Mouse (Mus musculus) heart, embryonic 16.5 days (tissue): ENCODE data around the gene Cobll1. TPM values are rescaled to one million over a fixed set of nuclear protein-coding genes. Genes with fewer than 3 reads are reported as not detected.

Source experiments
- ATAC-seq: fragments of 200-750 bp; cut with Nextera tagmentation; replicated peaks from 2 replicates; pipeline ENCODE4 v1.8.0; 2017; ENCODE audit warnings: moderate number of reproducible peaks; ENCODE audit not compliant: insufficient read depth, low FRiP score; ENCODE audit errors: extremely low read depth
- H3K27ac ChIP-seq: fragments of 300-500 bp; sonication (generic); 2 replicates; pipeline ENCODE4 v1.5.1; 2014; ENCODE audit warnings: mild to moderate bottlenecking, low read length, control low read depth, moderate library complexity
- H3K27me3 ChIP-seq: fragments of 300-500 bp; sonication (generic); 2 replicates; pipeline ENCODE4 v1.6.1; 2014; ENCODE audit warnings: low read length, mixed read lengths; ENCODE audit not compliant: control insufficient read depth, insufficient read depth
- H3K36me3 ChIP-seq: fragments of 300-500 bp; sonication (generic); 2 replicates; pipeline ENCODE4 v1.6.1; 2014; ENCODE audit not compliant: control insufficient read depth, insufficient read depth
- H3K4me1 ChIP-seq: fragments of 300-500 bp; sonication (generic); 2 replicates; pipeline ENCODE4 v1.6.1; 2014; ENCODE audit warnings: low read length, mixed read lengths; ENCODE audit not compliant: control insufficient read depth, insufficient read depth
- H3K4me2 ChIP-seq: fragments of 300-500 bp; sonication (generic); 2 replicates; pipeline ENCODE4 v1.6.1; 2014; ENCODE audit warnings: low read depth, mild to moderate bottlenecking, control low read depth, low read length
- H3K4me3 ChIP-seq: fragments of 300-500 bp; sonication (generic); 2 replicates; pipeline ENCODE4 v1.5.1; 2014; ENCODE audit warnings: mild to moderate bottlenecking, control low read depth, low read length
- H3K9ac ChIP-seq: fragments of 300-500 bp; sonication (generic); 2 replicates; pipeline ENCODE4 v1.6.1; 2014; ENCODE audit warnings: low read length, control low read depth
- H3K9me3 ChIP-seq: fragments of 300-500 bp; sonication (generic); replicated peaks from 2 replicates; pipeline ENCODE4 v1.6.1; 2016; ENCODE audit warnings: low read length; ENCODE audit not compliant: control insufficient read depth
- WGBS: fragments of 180-500 bp; shearing (Covaris S2); extraction: QIAGEN DNeasy Blood & Tissue Kit; methylation state at CpG from one replicate; pipeline ENCODE4 v1.1.7; 2014; 5-methylcytosine and 5-hydroxymethylcytosine counted together
- polyA plus RNA-seq: library from polyadenylated mRNA; unstranded; fragments of >200 nt; fragmentation: Nextera tagmentation; extraction: Ambion mirVana; gene quantifications from 2 replicates; pipeline ENCODE4 v1.2.1, GENCODE M21; 2015

Cobll1 gene
- polyA plus RNA-seq, result 12.2 and 12.6 TPM in 2 replicates

DNA sequence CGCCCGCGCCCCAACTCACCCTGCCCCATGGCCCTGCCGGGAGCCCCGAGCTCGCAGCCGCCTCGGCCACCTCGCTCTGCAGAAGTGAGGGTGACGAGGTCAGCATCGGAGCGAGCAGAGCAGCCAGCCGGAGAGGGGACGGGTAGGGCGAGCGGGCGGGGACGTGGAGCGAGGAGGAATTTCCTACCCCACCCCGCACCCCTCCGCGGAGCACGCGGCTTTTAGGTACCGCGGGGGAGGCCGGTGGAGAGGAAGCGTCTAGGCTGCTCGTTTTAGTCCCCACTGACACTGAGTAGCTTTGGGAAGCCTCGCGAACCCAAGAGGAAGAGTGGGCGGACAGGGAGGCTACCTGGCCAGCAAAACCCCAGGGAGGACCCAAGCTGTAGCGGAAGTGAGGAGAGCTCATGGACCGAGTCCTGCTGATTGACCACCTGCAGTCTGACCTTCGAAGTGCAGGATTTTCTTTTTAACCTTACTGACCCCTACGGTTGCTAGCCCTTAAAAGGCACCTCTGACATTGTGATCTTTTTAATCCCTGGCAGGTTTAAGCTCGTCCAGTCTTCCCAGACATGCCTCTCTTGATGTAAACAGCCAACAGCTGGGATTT is at the start of gene Cobll1:
Gene Cobll1, minus strand, starts transcription at position 440 of the 607 bp plus-strand sequence.
- peak; percentile 69 for ATAC-seq
- WGBS, result under 1% methylated on average over 37 of the region's 37 CpGs
- Histone ChIP-seq H3K9ac (peak within 1 kb of the TSS; percentile 77), H3K27me3 (no peaks in the 10 kb centered on the region), H3K27ac (peak within 1 kb of the TSS; percentile 93), H3K9me3 (no peaks in the 10 kb centered on the region), H3K36me3 (no peaks in the 10 kb centered on the region), H3K4me3 (peak within 1 kb of the TSS; percentile 96), H3K4me2 (peak within 1 kb of the TSS; percentile 89), H3K4me1 (peaks cover 12% of the 10 kb centered on the region)

DNA sequence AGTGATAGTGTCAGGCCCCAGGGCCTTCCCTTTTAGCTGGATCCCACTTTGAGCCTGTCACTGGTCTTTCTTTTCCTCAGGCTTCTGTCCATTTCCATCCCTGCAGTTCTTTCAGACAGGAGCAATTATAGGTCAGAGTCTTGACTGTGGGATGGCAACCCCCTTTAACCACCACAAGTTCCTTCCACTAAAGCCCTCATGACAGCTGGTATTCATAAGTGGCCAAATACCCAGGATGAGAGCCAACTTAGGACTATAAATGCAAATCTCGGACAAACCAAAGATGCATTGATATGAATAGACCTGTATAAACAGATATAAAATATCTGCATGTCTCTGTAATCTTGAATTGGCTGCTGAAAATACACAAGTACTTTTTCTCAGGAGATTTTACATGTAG is 49.5 kb upstream of the Cobll1 start:
- H3K27me3 ChIP-seq, result no peaks in the 10 kb centered on the region
- H3K4me2 ChIP-seq, result no peak overlapping the region
- H3K9me3 ChIP-seq, result no peaks in the 10 kb centered on the region
- H3K4me1 ChIP-seq, result no peaks in the 10 kb centered on the region
- no peak overlapping the region for H3K27ac ChIP-seq
- no peaks in the 10 kb centered on the region for H3K36me3 ChIP-seq
- no peak overlapping the region for H3K4me3 ChIP-seq
- ATAC-seq, result no peak
- no peak overlapping the region for H3K9ac ChIP-seq
- WGBS, result 78% methylated on average over 1 of the region's 1 CpGs

DNA sequence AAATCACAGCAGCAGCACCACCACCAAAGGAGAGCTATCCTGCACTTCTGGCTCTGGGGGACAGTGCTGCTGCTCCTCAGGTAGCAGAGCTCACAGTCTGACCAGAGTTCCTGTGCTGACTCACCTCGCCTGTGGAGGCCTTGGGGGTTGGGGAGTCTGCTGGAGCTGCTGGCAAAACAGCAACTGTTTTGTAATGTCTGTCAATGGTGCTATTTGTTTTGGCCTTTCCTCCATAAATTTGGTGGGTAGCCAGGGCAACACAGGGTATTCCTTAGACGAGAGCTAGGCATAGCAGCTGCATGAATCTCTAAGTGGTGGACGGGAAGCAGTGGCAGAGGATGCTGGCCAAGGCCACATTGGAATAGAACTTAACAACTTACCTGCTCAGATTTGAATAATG is 46.2 kb upstream of the Cobll1 start:
- no peaks in the 10 kb centered on the region for H3K27me3 ChIP-seq
- H3K4me2 ChIP-seq, result no peak overlapping the region
- no peak for ATAC-seq
- H3K36me3 ChIP-seq, result no peaks in the 10 kb centered on the region
- no peak overlapping the region for H3K4me3 ChIP-seq
- no peaks in the 10 kb centered on the region for H3K9me3 ChIP-seq
- H3K9ac ChIP-seq, result no peak overlapping the region
- 50% methylated on average over 3 of the region's 3 CpGs for WGBS
- no peak overlapping the region for H3K27ac ChIP-seq
- no peaks in the 10 kb centered on the region for H3K4me1 ChIP-seq

DNA sequence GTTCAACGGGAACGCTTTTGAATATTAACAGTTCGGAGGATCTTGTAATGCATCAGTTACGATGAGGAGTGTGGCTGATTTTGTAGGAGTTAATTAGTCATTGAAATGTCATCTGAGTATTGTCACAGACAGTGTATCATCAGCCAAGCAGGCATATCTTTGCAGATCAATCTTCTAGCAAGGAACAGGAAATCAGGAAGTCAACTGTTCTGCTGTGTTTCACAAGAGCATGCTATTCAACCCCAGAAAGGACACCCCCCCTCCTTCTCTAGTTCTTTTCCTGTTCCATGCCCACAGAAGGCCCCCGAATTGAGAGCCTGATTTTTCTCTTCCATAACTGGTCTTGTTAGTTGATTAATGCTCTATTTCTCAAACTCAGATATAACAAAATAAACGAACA is 43.8 kb upstream of the Cobll1 start:
- Histone ChIP-seq H3K27ac (no peak overlapping the region), H3K4me1 (peaks cover 9% of the 10 kb centered on the region), H3K9ac (no peak overlapping the region), H3K9me3 (no peaks in the 10 kb centered on the region), H3K4me3 (no peak overlapping the region), H3K36me3 (no peaks in the 10 kb centered on the region), H3K27me3 (no peaks in the 10 kb centered on the region), H3K4me2 (no peak overlapping the region)
- no peak for ATAC-seq
- 76% methylated on average over 6 of the region's 6 CpGs for WGBS

DNA sequence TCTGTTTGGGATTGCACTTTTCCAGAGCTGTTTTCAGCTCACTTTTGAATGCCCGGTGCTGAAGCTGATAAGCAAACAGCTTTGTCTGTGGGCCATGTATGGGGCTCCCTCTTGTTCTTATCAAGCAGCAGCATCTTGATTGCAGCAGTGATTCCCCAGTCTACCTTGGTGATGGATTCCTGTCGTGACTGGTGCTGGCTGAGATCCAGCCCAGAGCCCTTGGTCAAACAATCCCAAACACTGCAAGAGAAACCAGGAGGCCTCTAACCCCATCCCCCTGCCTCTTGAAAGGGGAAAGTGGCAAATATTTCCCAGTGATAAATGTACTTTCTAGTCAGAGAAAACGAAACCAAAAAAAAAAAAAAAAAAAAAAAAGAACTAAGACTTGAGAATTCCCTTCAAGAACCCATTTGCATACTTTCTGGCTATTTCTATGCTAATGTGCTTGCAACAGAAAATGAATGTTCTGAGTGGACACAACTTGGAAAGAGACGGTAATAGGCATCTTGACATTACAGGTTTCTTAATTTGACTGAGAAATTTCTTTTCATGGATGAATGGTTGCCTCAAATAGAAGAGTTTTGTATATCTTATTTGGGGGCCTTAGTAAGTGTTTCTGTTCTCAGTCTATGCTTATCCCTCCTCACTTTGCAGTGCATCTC is 40.0 kb upstream of the Cobll1 start:
- Histone ChIP-seq H3K36me3 (no peaks in the 10 kb centered on the region), H3K4me1 (peaks cover 9% of the 10 kb centered on the region), H3K27ac (no peak overlapping the region), H3K9me3 (no peaks in the 10 kb centered on the region), H3K4me2 (0 out of 2 replicates have a peak overlapping the region, but pooled peaks have one; percentile 4), H3K9ac (no peak overlapping the region), H3K4me3 (no peak overlapping the region), H3K27me3 (no peaks in the 10 kb centered on the region)
- WGBS, result 19% methylated on average over 4 of the region's 4 CpGs
- ATAC-seq, result no peak

DNA sequence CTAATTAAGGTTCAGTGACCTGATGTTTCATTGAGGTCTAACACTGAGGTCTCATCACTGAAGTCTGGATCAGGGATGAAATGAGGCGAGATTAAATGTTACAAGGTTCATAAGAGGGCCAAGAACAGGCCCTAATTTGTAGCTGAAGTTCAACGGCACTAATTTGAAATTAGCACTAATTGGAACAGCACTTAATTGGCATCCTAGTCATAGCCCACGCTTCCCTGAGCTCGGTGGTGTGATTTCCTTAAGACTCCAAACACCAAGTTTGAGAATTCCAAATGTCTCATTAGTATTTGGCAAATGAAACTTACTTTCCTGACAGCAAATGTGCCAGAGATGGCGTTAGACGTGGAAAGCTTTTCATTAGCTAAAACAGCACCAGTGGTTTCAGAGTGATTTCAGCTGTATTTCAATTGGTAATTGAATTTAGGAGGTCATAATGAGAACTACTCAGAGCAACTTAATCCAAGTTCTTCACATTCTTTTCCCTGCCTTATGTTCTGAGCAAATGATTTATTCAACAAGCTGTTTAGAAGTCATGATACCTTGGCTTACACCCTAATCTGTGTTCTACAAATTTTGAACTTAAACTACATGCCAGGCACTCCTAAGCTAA is 36.3 kb upstream of the Cobll1 start:
- H3K27ac ChIP-seq, result no peak overlapping the region
- H3K27me3 ChIP-seq, result no peaks in the 10 kb centered on the region
- no peaks in the 10 kb centered on the region for H3K36me3 ChIP-seq
- no peak overlapping the region for H3K4me3 ChIP-seq
- H3K4me1 ChIP-seq, result peaks cover 9% of the 10 kb centered on the region
- no peak overlapping the region for H3K4me2 ChIP-seq
- 88% methylated on average over 6 of the region's 6 CpGs for WGBS
- H3K9ac ChIP-seq, result no peak overlapping the region
- H3K9me3 ChIP-seq, result no peaks in the 10 kb centered on the region
- ATAC-seq, result no peak

DNA sequence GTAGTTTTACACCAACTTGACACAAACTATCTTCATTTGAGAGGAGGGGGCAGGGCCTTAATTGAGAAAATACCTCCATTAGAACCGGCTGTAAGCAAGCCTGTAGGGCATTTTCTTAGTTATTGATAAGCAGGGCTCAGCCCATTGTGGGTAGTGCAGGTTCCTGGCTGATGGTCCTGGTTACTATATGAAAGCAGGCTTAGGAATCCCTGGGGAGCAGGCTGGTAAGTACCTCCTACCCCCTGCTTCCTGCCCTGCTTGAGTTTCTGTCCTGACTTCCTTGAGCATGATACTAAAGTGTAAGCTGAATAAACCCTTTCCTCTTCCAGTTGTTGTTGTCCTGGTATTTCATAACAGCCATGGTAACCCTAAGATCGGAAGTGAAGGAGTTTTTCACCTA is 34.7 kb upstream of the Cobll1 start:
- Histone ChIP-seq H3K27ac (no peak overlapping the region), H3K4me1 (peaks cover 2% of the 10 kb centered on the region), H3K9me3 (no peaks in the 10 kb centered on the region), H3K36me3 (no peaks in the 10 kb centered on the region), H3K4me3 (no peak overlapping the region), H3K4me2 (no peak overlapping the region), H3K27me3 (no peaks in the 10 kb centered on the region), H3K9ac (no peak overlapping the region)
- no peak for ATAC-seq
- WGBS, result 51% methylated on average over 2 of the region's 2 CpGs

DNA sequence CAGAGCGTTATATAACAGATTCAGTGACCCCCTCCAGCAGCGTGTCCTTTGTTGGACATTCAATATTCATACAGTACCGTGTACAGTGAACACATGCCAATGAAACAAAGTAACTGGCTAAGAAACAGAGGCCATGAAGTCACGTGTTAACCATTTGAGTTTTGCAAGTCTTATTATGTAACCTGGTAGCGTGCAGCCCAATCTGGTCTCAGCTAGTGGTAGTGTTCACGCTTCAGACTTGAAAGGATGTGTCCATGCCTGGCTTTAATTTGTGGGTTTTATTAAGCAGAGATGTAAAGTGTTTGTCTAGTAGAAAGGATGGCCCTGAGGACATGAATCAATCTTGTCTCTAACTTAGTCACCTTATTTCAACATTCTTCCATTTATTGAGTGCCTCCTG is 29.5 kb upstream of the Cobll1 start:
- Histone ChIP-seq H3K9me3 (no peaks in the 10 kb centered on the region), H3K27ac (no peak overlapping the region), H3K27me3 (no peaks in the 10 kb centered on the region), H3K36me3 (no peaks in the 10 kb centered on the region), H3K4me3 (no peak overlapping the region), H3K4me1 (no peaks in the 10 kb centered on the region), H3K9ac (no peak overlapping the region), H3K4me2 (no peak overlapping the region)
- WGBS, result 87% methylated on average over 6 of the region's 6 CpGs
- no peak for ATAC-seq

DNA sequence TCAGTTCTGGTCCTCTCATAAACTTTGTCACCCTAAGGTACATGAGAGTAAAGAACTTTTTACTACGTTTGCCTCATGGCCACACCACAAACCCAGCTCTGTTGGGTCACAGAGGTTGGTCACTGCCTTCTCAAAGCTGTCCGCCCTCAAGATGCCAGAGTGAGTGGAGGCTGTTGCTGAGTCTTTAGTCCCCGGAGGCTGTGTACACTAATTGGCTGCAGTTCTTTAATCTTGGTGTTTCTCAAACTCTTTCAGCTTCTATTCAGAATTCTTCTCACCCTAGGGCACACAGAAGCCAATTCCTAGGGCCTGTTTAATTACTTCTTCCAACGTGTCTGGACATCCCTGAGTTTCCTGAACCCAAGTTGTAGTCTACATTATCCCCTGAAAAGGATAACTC is 28.6 kb upstream of the Cobll1 start:
- WGBS, result 68% methylated on average over 4 of the region's 4 CpGs

More for the DNA sequence above, 28.6 kb upstream of the Cobll1 start:
- Histone ChIP-seq H3K9me3 (no peaks in the 10 kb centered on the region), H3K27ac (no peak overlapping the region), H3K27me3 (no peaks in the 10 kb centered on the region), H3K4me3 (no peak overlapping the region), H3K4me1 (no peaks in the 10 kb centered on the region), H3K36me3 (no peaks in the 10 kb centered on the region), H3K4me2 (no peak overlapping the region), H3K9ac (no peak overlapping the region)
- no peak for ATAC-seq
